Mouse (Mus musculus) myocyte (in vitro differentiated cells): ENCODE measurements around the gene Gtf2h3. TPM values are rescaled to one million over a fixed set of nuclear protein-coding genes. Genes with fewer than 3 reads are reported as not detected.

Experiments
- H3K27me3 ChIP-seq: one replicate; pipeline ENCODE4 v1.6.1; 2011; ENCODE audit not compliant: control insufficient read depth, insufficient read depth, insufficient read length
- H3K36me3 ChIP-seq: one replicate; pipeline ENCODE4 v1.6.1; 2011; ENCODE audit not compliant: control insufficient read depth, insufficient read depth
- H3K4me2 ChIP-seq: one replicate; pipeline ENCODE4 v1.6.1; 2011; ENCODE audit warnings: low read depth, control low read depth
- H3K4me3 ChIP-seq: one replicate; pipeline ENCODE4 v1.5.1; 2011; ENCODE audit warnings: mild to moderate bottlenecking, control low read depth, moderate library complexity
- H3K79me2 ChIP-seq: one replicate; pipeline ENCODE4 v1.6.1; 2011; ENCODE audit not compliant: control insufficient read depth, insufficient read depth
- H3ac ChIP-seq: one replicate; pipeline ENCODE4 v1.6.1; 2011; ENCODE audit not compliant: control insufficient read depth, insufficient read length
- CEBPB ChIP-seq: IDR thresholded peaks from 2 replicates; pipeline ENCODE4 v1.6.1; 2011; ENCODE audit warnings: mild to moderate bottlenecking, moderate library complexity; ENCODE audit not compliant: poor library complexity, insufficient read depth, severe bottlenecking
- E2F4 ChIP-seq: IDR thresholded peaks from one replicate; pipeline ENCODE4 v1.6.1; 2011; ENCODE audit warnings: mild to moderate bottlenecking, control low read depth, moderate library complexity; ENCODE audit not compliant: insufficient read depth
- MAX ChIP-seq: IDR thresholded peaks from one replicate; pipeline ENCODE4 v1.6.1; 2011; ENCODE audit warnings: low read depth, mild to moderate bottlenecking, control low read depth
- MYOD1 ChIP-seq, 3 experiments: IDR thresholded peaks; one replicate each; pipeline ENCODE4 v1.6.1; 2011; ENCODE audit warnings: control low read depth in 2 of 3, low read depth in 2 of 3, mild to moderate bottlenecking in 2 of 3, moderate library complexity in 1 of 3; ENCODE audit not compliant: insufficient read length in 2 of 3, control insufficient read depth in 1 of 3
- MYOG ChIP-seq, 3 experiments: IDR thresholded peaks; one replicate each; pipeline ENCODE4 v1.6.1; 2011; ENCODE audit warnings: control low read depth in 2 of 3, low read depth in 2 of 3, mild to moderate bottlenecking in 2 of 3; ENCODE audit not compliant: insufficient read length in 2 of 3, control insufficient read depth in 1 of 3, insufficient read depth in 1 of 3
- POLR2A ChIP-seq: IDR thresholded peaks from one replicate; pipeline ENCODE4 v1.6.1; 2011; ENCODE audit warnings: low read depth, mild to moderate bottlenecking, control low read depth, moderate library complexity; ENCODE audit not compliant: insufficient read length
- POLR2AphosphoS2 ChIP-seq: IDR thresholded peaks from one replicate; pipeline ENCODE4 v1.6.1; 2011; ENCODE audit warnings: low read depth, control low read depth; ENCODE audit not compliant: insufficient read length
- REST ChIP-seq: IDR thresholded peaks from one replicate; pipeline ENCODE4 v1.6.1; 2011; ENCODE audit warnings: mild to moderate bottlenecking, control low read depth, moderate library complexity; ENCODE audit not compliant: insufficient read depth, insufficient read length
- SRF ChIP-seq: IDR thresholded peaks from one replicate; pipeline ENCODE4 v1.6.1; 2011; ENCODE audit warnings: low read depth; ENCODE audit not compliant: control insufficient read depth, insufficient read length
- TCF12 ChIP-seq: IDR thresholded peaks from one replicate; pipeline ENCODE4 v1.6.1; 2011; ENCODE audit warnings: mild to moderate bottlenecking, control low read depth; ENCODE audit not compliant: poor library complexity, insufficient read depth, severe bottlenecking
- TCF3 ChIP-seq: IDR thresholded peaks from one replicate; pipeline ENCODE4 v1.6.1; 2011; ENCODE audit warnings: low read depth, control low read depth; ENCODE audit not compliant: insufficient read length
- USF1 ChIP-seq: IDR thresholded peaks from one replicate; pipeline ENCODE4 v1.6.1; 2011; ENCODE audit warnings: low read depth, mild to moderate bottlenecking, control low read depth, moderate library complexity
- polyA plus RNA-seq: library from polyadenylated mRNA; unstranded; fragments of >200 nt; fragmentation: generic; extraction: Trizol; gene quantifications from one replicate; pipeline ENCODE4 v1.2.1, GENCODE M21; 2012; ENCODE audit warnings: missing spikeins

Gtf2h3 gene
- polyA plus RNA-seq = 25.3 TPM

GRCm38 (mm10) chr5:124578633-124579317, at the start of gene Gtf2h3, which contains the start of gene Eif2b1:
TSS of gene Gtf2h3 (plus strand) at chr5:124579140.
TSS of gene Eif2b1 (minus strand) at chr5:124579131.
- peaks cover 30% of the 10 kb centered on the region for H3K79me2 ChIP-seq
- H3K4me3 ChIP-seq = peak within 1 kb of the TSS; percentile 88
- TF ChIP-seq POLR2AphosphoS2 (peak; percentile 98), SRF (peak; percentile 95), CEBPB (no peak), MYOG (IDR thresholded peaks at IDR 0.05; ENCODE audit: control insufficient read depth in 1 of 3, insufficient read depth in 1 of 3, insufficient read length in 2 of 3, low read depth in 2 of 3) (peak in 1 of 3 experiments; percentile 40), REST (peak; percentile 1), USF1 (no peak), MAX (no peak), E2F4 (no peak), MYOD1 (IDR thresholded peaks at IDR 0.05; ENCODE audit: control insufficient read depth in 1 of 3, insufficient read length in 2 of 3, low read depth in 2 of 3) (peak in 1 of 3 experiments; percentile 51), TCF3 (no peak), POLR2A (peak; percentile 99), TCF12 (no peak)
- peak within 1 kb of the TSS; percentile 92 for H3K4me2 ChIP-seq
- H3K36me3 ChIP-seq = peaks cover 14% of the 10 kb centered on the region
- no peaks in the 10 kb centered on the region for H3K27me3 ChIP-seq
- H3ac ChIP-seq = peak within 1 kb of the TSS; percentile 69

DNA sequence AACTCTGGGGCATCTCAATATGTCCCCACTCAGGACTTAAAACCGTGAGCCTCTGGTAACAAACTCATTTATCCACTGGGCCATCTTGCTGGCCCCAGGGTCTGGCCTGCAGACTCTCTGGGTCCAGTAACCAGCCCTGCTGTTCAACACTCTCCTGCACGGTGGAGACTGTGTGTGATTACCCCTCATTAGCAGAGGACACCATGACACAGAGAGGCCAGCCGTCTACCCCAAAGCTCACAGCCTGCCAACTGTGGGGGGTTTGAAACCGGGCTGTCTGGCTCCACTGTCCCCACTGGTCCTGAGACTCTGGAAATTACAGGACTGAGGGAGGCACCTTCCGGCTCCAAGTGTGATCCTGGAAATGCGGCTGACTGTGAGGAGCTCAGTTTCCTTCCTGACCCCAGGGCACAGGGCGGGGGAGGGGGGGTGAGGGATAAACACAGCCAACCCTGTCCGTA, 49.7 kb upstream of the Gtf2h3 start:
- Histone ChIP-seq H3ac (no peak overlapping the region), H3K4me3 (peak overlapping the region; percentile 73), H3K27me3 (no peaks in the 10 kb centered on the region), H3K79me2 (peaks cover 8% of the 10 kb centered on the region), H3K4me2 (peak overlapping the region; percentile 85), H3K36me3 (no peaks in the 10 kb centered on the region)
- no peak for TF ChIP-seq MAX
- no peak for TF ChIP-seq TCF12
- no peak for TF ChIP-seq E2F4
- TF ChIP-seq TCF3 = no peak
- TF ChIP-seq REST = no peak
- no peak for TF ChIP-seq POLR2AphosphoS2

GRCm38 (mm10) chr5:124529697-124530096, 49.2 kb upstream of the Gtf2h3 start:
- peaks cover 8% of the 10 kb centered on the region for H3K79me2 ChIP-seq
- no peaks in the 10 kb centered on the region for H3K27me3 ChIP-seq
- H3ac ChIP-seq = no peak overlapping the region
- H3K36me3 ChIP-seq = no peaks in the 10 kb centered on the region
- H3K4me2 ChIP-seq = peak overlapping the region; percentile 85
- no peak for TF ChIP-seq MAX
- TF ChIP-seq REST = no peak
- TF ChIP-seq USF1 = no peak
- TF ChIP-seq POLR2A = no peak
- no peak for TF ChIP-seq MYOG (IDR thresholded peaks at IDR 0.05; ENCODE audit: control insufficient read depth in 1 of 3, insufficient read depth in 1 of 3, insufficient read length in 2 of 3, low read depth in 2 of 3)
- no peak for TF ChIP-seq E2F4
- TF ChIP-seq POLR2AphosphoS2 = no peak
- no peak for TF ChIP-seq SRF
- TF ChIP-seq TCF3 = no peak
- TF ChIP-seq CEBPB = no peak
- no peak for TF ChIP-seq TCF12
- TF ChIP-seq MYOD1 (IDR thresholded peaks at IDR 0.05; ENCODE audit: control insufficient read depth in 1 of 3, insufficient read length in 2 of 3, low read depth in 2 of 3) = no peak
- H3K4me3 ChIP-seq = peak overlapping the region; percentile 73

DNA sequence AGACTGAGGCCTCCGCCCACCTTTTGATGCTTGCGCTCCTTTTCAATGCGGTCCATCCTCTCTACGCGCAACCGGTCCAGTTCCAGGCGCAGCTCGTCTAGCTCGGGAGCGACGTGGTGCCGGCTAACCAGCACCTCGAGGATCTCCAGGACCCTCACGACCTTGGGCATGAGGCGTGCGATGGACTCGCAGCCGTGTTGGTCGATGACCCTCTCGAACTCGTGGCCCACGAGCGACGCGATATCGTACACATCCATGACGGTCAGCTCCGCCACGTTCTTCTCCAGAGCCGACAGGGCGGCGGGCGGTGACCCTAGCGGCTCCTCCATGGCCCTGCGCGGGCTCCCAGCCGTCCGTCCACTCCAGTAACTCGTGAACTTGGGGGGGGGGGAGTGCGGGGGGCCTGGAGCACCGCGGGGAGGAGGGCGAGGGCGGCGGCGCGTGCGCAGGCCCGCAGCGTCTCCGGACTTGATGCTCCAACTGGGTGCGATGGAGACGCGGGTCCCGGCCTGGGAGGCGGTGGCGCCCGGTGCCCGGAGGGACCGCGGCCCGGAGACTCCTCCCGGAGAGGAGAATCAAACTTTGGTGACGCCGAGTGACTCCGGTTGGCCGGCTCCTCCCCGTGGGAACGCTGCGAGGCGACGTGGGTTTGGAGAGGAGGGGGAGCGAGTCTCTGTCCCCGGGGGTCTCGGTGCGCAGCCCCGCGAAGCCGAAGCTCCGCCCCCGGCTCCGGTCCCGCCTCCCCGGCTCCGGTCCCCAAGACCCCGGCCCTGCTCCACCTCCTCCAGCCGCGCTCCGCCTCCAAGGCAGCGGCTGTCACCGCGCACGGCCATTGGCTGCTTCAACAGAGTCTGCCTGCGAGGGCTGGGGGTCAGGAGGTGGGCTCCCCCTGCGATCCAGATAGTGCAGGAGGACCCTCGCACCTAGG, 48.0 kb upstream of the Gtf2h3 start, which contains the start of gene Rilpl1:
TSS of gene Rilpl1 (minus strand) at position 737 of the 928 bp plus-strand sequence.
- H3K4me3 ChIP-seq = peak within 1 kb of the TSS; percentile 73
- peak within 1 kb of the TSS; percentile 85 for H3K4me2 ChIP-seq
- no peaks in the 10 kb centered on the region for H3K36me3 ChIP-seq
- no peaks in the 10 kb centered on the region for H3K27me3 ChIP-seq
- no peak for TF ChIP-seq TCF3
- no peak for TF ChIP-seq TCF12
- TF ChIP-seq USF1 = no peak
- peak in 1 of 3 experiments; percentile 9 for TF ChIP-seq MYOD1 (IDR thresholded peaks at IDR 0.05; ENCODE audit: control insufficient read depth in 1 of 3, insufficient read length in 2 of 3, low read depth in 2 of 3)
- TF ChIP-seq MYOG (IDR thresholded peaks at IDR 0.05; ENCODE audit: control insufficient read depth in 1 of 3, insufficient read depth in 1 of 3, insufficient read length in 2 of 3, low read depth in 2 of 3) = peak in 2 of 3 experiments; percentile 4 to 26
- TF ChIP-seq POLR2A = peak; percentile 42
- TF ChIP-seq CEBPB = no peak
- TF ChIP-seq REST = no peak
- no peak for TF ChIP-seq SRF
- TF ChIP-seq MAX = no peak
- TF ChIP-seq POLR2AphosphoS2 = peak; percentile 57
- TF ChIP-seq E2F4 = no peak
- peak within 1 kb of the TSS; percentile 67 for H3ac ChIP-seq
- peaks cover 8% of the 10 kb centered on the region for H3K79me2 ChIP-seq
